Mouse (Mus musculus): ENCODE measurements around the gene Car11. TPM values are rescaled to one million over a fixed set of nuclear protein-coding genes. Genes with fewer than 3 reads are reported as not detected.

Car11 gene
- polyA plus RNA-seq, 1 experiment from 2014 or later, result 89.9 TPM

DNA sequence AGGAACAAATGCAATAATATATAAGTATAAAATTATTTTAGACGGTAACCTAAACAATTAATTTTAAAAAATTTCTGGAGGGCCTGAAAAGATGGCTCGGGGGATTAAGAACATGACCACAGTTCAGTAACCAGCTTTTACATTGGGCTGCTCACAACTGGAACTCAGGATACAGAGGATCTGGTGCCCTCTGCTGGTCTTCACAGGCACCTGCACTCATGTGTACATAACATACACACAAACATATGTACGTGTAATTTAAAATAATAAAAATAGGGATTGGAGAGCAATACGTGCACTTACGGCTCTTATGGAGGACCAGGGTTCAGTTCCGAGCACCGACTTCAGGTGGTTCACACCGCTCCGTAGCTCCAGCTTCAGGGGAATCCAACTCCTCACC is 30.7 kb upstream of the Car11 start:
- Histone ChIP-seq H3K27me3 (ENCODE audit: control insufficient read depth, insufficient read depth, low read depth, low read length) (no peaks in the 10 kb centered on the region), H3K9me3 (replicated peaks; ENCODE audit: control insufficient read depth, low read length, poor library complexity, severe bottlenecking) (no peaks in the 10 kb centered on the region), H3K27ac (ENCODE audit: low read length) (no peak overlapping the region), H3K36me3 (ENCODE audit: control insufficient read depth, insufficient read depth, low read length) (no peaks in the 10 kb centered on the region), H3K4me3 (ENCODE audit: low read depth, low read length) (no peak overlapping the region), H3K9ac (ENCODE audit: low read depth, low read length) (no peak overlapping the region), H3K4me1 (ENCODE audit: control insufficient read depth, insufficient read depth, low read length) (no peaks in the 10 kb centered on the region), H3K4me2 (ENCODE audit: low read length) (no peak overlapping the region)
- ATAC-seq, result no peak
- WGBS, result 95% methylated on average over 9 of the region's 9 CpGs

DNA sequence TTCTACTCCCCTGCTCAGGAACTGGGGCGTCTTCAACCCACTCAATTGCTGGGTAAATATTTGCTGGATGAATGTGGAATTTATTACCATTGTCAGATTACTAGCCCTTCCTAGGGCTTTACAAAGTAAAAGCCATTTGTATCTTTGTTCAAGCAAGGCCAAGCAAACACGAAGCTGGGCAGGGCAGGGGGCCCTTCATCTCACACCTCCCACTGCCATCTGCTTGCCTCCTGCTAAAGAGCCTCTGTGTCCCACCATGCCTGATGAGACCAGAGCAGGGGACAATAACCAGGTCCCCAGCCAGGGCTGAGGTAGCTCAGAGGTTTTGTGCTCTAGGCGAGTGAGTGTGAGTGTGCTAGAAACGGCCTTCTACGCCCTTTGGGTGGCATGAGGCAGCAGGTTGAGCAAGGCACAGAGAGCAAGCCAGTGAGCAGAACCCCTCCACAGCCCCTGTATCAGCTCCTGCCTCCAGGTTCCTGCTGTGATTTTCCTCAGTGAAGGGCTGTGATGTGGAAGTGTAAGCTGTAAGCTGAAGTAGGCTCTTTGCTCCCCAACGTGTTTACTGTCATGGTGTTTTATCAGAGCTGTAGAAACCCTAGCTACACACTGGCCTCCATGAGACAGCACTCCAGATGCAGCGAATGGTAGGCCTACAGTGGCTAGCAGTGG is 21.9 kb upstream of the Car11 start:
- no peaks in the 10 kb centered on the region for H3K9me3 ChIP-seq (replicated peaks; ENCODE audit: control insufficient read depth, low read length, poor library complexity, severe bottlenecking)
- WGBS, result 78% methylated on average over 7 of the region's 7 CpGs
- H3K4me3 ChIP-seq (ENCODE audit: low read depth, low read length), result no peak overlapping the region
- H3K9ac ChIP-seq (ENCODE audit: low read depth, low read length), result no peak overlapping the region
- no peaks in the 10 kb centered on the region for H3K27me3 ChIP-seq (ENCODE audit: control insufficient read depth, insufficient read depth, low read depth, low read length)
- H3K27ac ChIP-seq (ENCODE audit: low read length), result no peak overlapping the region
- no peak overlapping the region for H3K4me2 ChIP-seq (ENCODE audit: low read length)
- ATAC-seq, result no peak
- no peaks in the 10 kb centered on the region for H3K36me3 ChIP-seq (ENCODE audit: control insufficient read depth, insufficient read depth, low read length)
- peaks cover 3% of the 10 kb centered on the region; the same call in 1 of the 2 replicates for H3K4me1 ChIP-seq (ENCODE audit: control insufficient read depth, insufficient read depth, low read length)

DNA sequence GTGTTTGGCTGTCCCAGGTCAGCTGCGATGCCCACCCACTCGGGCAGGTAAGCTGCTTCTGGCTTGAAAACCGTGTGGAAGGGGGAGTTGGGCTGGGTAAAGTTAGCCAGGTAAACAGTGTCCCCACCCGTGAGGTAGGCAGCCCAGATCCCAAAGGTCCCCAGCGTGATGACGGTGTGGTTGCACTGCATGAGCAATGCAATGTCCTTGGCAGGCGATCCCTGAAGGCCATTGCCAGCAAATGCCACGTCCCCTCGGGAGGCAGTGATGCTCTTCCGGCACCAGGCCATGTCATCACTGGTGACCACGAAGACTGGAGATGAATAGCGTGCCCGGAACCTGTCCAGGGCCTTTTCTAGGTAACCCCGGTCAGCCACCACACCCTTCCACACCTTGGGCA is 21.1 kb upstream of the Car11 start:
- Histone ChIP-seq H3K9ac (ENCODE audit: low read depth, low read length) (no peak overlapping the region), H3K4me2 (ENCODE audit: low read length) (no peak overlapping the region), H3K27ac (ENCODE audit: low read length) (no peak overlapping the region), H3K36me3 (ENCODE audit: control insufficient read depth, insufficient read depth, low read length) (no peaks in the 10 kb centered on the region), H3K9me3 (replicated peaks; ENCODE audit: control insufficient read depth, low read length, poor library complexity, severe bottlenecking) (no peaks in the 10 kb centered on the region), H3K4me3 (ENCODE audit: low read depth, low read length) (no peak overlapping the region), H3K4me1 (ENCODE audit: control insufficient read depth, insufficient read depth, low read length) (peaks cover 3% of the 10 kb centered on the region; the same call in 1 of the 2 replicates), H3K27me3 (ENCODE audit: control insufficient read depth, insufficient read depth, low read depth, low read length) (no peaks in the 10 kb centered on the region)
- ATAC-seq, result no peak
- 91% methylated on average over 14 of the region's 14 CpGs for WGBS

DNA sequence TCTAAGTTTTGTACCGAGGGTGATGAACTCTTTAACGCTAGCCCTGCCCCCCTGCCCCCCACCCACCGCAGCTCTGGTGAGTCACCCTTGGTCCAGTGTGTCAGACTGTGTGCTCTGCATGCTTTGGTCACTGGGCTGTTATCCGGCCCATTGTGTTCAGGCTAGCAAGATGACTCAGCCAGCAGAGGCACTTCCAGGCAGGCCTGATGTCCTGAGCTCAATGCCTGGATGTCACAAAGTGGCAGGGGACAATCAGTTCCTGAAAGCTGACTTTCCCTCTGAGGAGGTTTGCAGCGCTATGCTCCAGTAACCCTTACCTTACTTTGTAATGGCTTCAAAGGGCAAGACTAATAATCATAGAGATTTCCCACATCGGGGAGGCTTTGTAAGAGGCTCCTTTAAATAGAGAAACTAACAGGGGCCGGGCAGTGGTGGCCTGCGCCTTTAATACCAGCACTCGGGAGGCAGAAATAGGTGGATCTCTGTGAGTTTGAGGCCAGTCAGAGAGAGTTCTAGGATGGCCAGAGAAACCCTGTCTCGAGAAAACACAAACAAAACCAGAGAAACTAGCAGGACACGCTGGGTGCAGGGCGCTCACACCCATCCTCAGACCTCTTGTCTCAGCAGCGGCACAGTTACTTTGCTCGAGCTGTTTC is 19.5 kb upstream of the Car11 start:
- Histone ChIP-seq H3K4me2 (ENCODE audit: low read length) (no peak overlapping the region), H3K27me3 (ENCODE audit: control insufficient read depth, insufficient read depth, low read depth, low read length) (no peaks in the 10 kb centered on the region), H3K4me3 (ENCODE audit: low read depth, low read length) (no peak overlapping the region), H3K36me3 (ENCODE audit: control insufficient read depth, insufficient read depth, low read length) (no peaks in the 10 kb centered on the region), H3K4me1 (ENCODE audit: control insufficient read depth, insufficient read depth, low read length) (peaks cover 3% of the 10 kb centered on the region; the same call in 1 of the 2 replicates), H3K9me3 (replicated peaks; ENCODE audit: control insufficient read depth, low read length, poor library complexity, severe bottlenecking) (no peaks in the 10 kb centered on the region), H3K27ac (ENCODE audit: low read length) (no peak overlapping the region), H3K9ac (ENCODE audit: low read depth, low read length) (no peak overlapping the region)
- 56% methylated on average over 14 of the region's 14 CpGs for WGBS
- no peak for ATAC-seq

DNA sequence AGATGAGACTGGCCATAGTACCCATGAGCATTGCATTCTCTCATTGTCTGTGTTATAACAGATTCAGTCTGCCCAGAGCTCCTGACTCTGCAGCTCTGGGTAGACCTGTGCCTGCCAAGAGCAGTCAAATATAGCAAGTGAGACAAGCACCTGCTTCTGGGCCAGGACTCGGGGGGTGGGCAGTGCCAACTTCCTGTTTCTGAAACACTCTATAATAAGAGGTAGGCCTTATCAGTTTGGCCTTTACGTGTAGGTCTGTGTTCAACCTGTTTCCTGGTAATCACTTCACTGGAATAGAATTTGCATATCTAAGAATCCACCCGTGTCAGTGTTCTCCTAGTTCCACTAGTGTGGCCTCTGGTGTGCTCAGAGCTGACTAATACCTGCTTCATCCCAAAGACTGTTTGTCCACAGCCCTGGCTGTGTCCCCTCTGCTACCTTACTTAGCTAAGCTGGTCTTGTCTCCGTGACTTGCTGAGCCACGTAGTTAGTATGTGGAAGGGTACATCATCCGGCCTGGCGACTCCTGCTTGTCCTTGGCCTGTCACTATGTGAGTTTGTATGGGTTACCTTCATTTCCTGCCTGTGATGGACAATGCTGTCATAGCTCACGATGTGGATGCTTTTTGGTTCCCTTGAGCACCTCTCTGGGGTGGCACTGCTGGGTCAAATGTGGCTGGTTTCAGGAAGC is 18.5 kb upstream of the Car11 start:
- peaks cover 3% of the 10 kb centered on the region; the same call in 1 of the 2 replicates for H3K4me1 ChIP-seq (ENCODE audit: control insufficient read depth, insufficient read depth, low read length)
- H3K4me3 ChIP-seq (ENCODE audit: low read depth, low read length), result no peak overlapping the region
- H3K4me2 ChIP-seq (ENCODE audit: low read length), result no peak overlapping the region
- no peak overlapping the region for H3K27ac ChIP-seq (ENCODE audit: low read length)
- no peak for ATAC-seq
- H3K27me3 ChIP-seq (ENCODE audit: control insufficient read depth, insufficient read depth, low read depth, low read length), result no peaks in the 10 kb centered on the region
- WGBS, result 90% methylated on average over 8 of the region's 8 CpGs
- H3K9me3 ChIP-seq (replicated peaks; ENCODE audit: control insufficient read depth, low read length, poor library complexity, severe bottlenecking), result no peaks in the 10 kb centered on the region
- no peaks in the 10 kb centered on the region for H3K36me3 ChIP-seq (ENCODE audit: control insufficient read depth, insufficient read depth, low read length)
- H3K9ac ChIP-seq (ENCODE audit: low read depth, low read length), result no peak overlapping the region

DNA sequence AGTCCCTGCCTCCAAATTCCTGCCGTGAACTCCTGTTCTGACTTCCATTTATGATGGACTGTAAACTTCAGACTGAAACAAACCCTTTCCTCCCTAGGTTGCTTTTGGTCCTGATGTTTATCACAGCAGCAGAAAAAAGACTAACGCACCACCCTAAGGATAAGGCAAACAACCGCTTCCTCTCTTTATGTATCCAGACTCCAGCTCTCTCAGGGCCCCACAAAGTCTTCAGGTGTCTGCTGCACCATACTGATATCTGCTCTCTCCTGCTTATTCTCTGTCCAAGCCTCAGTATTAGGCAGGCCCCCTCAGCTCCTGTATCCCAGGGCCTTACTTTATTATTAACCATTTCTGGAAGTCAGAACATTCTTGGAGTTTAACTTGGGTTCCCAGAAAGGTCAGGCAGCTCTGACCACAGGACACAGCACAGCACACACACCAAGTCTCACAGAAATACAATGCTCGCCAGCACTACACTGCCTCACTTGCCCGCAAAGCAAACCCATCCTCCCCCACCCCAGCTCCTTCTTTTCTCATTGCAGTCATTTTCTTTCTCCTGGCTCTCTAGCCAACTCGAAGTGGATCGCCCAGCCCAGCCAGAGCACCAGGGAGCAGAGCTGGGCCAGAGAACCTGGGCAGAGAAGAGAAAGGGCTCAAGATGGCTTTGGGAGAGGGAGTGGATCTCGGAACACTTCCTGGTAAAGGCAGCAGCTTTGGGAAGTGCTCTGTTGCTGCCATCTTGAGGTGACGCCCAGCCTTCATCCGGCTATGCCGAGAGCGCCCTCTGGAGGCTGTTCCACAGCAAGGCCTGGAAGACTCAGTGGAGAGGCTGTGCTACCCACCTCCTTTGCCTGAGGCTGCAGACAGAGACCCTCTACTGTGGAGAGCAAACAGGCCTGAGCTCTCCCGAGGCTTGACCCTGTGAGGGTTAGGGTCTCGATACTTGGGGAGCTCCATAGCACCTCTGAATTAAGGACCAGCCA is 17.2 kb upstream of the Car11 start:
- no peaks in the 10 kb centered on the region for H3K27me3 ChIP-seq (ENCODE audit: control insufficient read depth, insufficient read depth, low read depth, low read length)
- 28% methylated on average over 14 of the region's 14 CpGs for WGBS
- H3K9ac ChIP-seq (ENCODE audit: low read depth, low read length), result peak overlapping the region; percentile 45; the same call in 1 of the 2 replicates

DNA sequence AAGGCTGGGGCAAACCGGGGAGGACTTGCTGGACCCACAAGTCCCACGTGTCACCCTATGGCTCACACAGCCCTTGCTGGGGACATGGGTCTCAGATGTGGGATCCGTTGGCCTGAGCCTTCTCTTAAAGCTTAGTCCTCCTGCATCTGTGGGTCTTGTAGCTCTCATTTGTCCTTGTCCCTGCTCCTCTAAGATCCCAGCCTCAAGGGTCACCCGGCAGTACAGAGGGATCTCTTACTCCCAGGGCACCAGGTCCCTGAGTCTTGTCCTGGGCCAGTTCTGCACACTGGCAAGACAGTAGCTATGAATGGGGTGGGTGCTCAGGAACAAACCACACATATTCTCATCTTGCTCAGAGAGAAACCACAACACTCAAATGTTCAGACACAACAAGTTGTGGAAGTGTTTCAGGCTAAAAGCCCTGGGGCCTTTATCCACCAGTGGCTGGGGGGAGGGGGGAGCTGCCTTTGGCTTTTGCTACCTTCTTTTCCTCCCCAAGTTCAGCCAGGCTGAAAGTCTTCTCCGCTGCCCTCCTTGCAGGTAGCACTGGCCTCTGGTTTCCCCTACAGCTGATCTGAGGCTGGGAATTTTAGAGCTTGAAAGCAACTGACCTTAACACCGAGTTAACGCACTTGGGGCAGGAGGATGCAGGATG is 16.1 kb upstream of the Car11 start, which contains the start of gene Ntn5:
Gene Ntn5 (plus strand): TSS at position 627 of the 655 bp plus-strand sequence.
- no peak within 1 kb of the TSS for H3K4me3 ChIP-seq (ENCODE audit: low read depth, low read length)
- ATAC-seq, result no peak
- no peaks in the 10 kb centered on the region for H3K36me3 ChIP-seq (ENCODE audit: control insufficient read depth, insufficient read depth, low read length)
- H3K4me2 ChIP-seq (ENCODE audit: low read length), result no peak within 1 kb of the TSS
- peaks cover 3% of the 10 kb centered on the region; the same call in 1 of the 2 replicates for H3K4me1 ChIP-seq (ENCODE audit: control insufficient read depth, insufficient read depth, low read length)
- H3K27me3 ChIP-seq (ENCODE audit: control insufficient read depth, insufficient read depth, low read depth, low read length), result no peaks in the 10 kb centered on the region
- 79% methylated on average over 7 of the region's 7 CpGs for WGBS
- H3K27ac ChIP-seq (ENCODE audit: low read length), result no peak within 1 kb of the TSS
- no peak within 1 kb of the TSS for H3K9ac ChIP-seq (ENCODE audit: low read depth, low read length)
- H3K9me3 ChIP-seq (replicated peaks; ENCODE audit: control insufficient read depth, low read length, poor library complexity, severe bottlenecking), result no peaks in the 10 kb centered on the region

More for the DNA sequence above, 17.2 kb upstream of the Car11 start:
- H3K4me3 ChIP-seq (ENCODE audit: low read depth, low read length), result peak overlapping the region; percentile 2; the same call in 1 of the 2 replicates
- peak overlapping the region; percentile 37 for H3K4me2 ChIP-seq (ENCODE audit: low read length)
- H3K4me1 ChIP-seq (ENCODE audit: control insufficient read depth, insufficient read depth, low read length), result peaks cover 3% of the 10 kb centered on the region; the same call in 1 of the 2 replicates
- peak; percentile 73 for ATAC-seq
- H3K9me3 ChIP-seq (replicated peaks; ENCODE audit: control insufficient read depth, low read length, poor library complexity, severe bottlenecking), result no peaks in the 10 kb centered on the region
- no peaks in the 10 kb centered on the region for H3K36me3 ChIP-seq (ENCODE audit: control insufficient read depth, insufficient read depth, low read length)
- peak overlapping the region; percentile 36; the same call in 1 of the 2 replicates for H3K27ac ChIP-seq (ENCODE audit: low read length)

DNA sequence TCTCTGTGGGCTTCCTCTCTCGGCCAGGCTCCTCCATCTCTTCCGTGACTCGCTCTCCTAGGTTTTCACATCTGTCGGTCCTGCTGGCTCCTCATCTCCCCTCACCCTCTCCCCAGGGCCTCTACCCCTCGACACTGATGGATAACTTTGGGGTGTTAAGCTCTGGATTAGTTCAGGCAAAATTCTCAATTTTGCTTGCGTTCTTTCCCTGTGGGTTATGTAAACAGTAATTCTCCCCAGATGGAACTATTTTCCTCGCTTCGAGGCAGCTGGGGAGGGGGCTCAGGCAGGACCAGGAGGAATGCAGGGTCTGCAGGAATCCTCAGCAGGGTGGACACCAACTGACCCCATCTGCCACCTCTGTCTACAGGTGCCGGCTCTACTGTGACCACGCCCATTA is 13.8 kb upstream of the Car11 start:
- H3K4me3 ChIP-seq (ENCODE audit: low read depth, low read length), result no peak overlapping the region
- no peaks in the 10 kb centered on the region for H3K27me3 ChIP-seq (ENCODE audit: control insufficient read depth, insufficient read depth, low read depth, low read length)
- no peak overlapping the region for H3K4me2 ChIP-seq (ENCODE audit: low read length)
- H3K27ac ChIP-seq (ENCODE audit: low read length), result no peak overlapping the region
- WGBS, result 64% methylated on average over 10 of the region's 10 CpGs
- no peak overlapping the region for H3K9ac ChIP-seq (ENCODE audit: low read depth, low read length)
- H3K9me3 ChIP-seq (replicated peaks; ENCODE audit: control insufficient read depth, low read length, poor library complexity, severe bottlenecking), result no peaks in the 10 kb centered on the region
- peaks cover 3% of the 10 kb centered on the region; the same call in 1 of the 2 replicates for H3K4me1 ChIP-seq (ENCODE audit: control insufficient read depth, insufficient read depth, low read length)
- H3K36me3 ChIP-seq (ENCODE audit: control insufficient read depth, insufficient read depth, low read length), result no peaks in the 10 kb centered on the region
- no peak for ATAC-seq

Data from midbrain, embryonic 16.5 days (tissue).